Mouse (Mus musculus) MEL-GATA-1-ER (cell line): ENCODE results near the gene Dnal4.
"Not testable (repeated sequence)": the region's sequence is repeated elsewhere in the genome, so short reads cannot be mapped to it uniquely, and the experiment has no call there.

Experiments used
- DNase-seq: peaks from one replicate; pipeline ENCODE4 v3.0.0-alpha.2; 2012; ENCODE audit warnings: low read depth; ENCODE audit errors: extremely low read depth

Dnal4 gene

GRCm38 (mm10) chr15:79777749-79778148 lies at the start of gene Dnal4:
Dnal4 (minus strand) TSS chr15:79777849.
- DNase-seq = no peak

- DNase-seq = no peak
Observed at GRCm38 (mm10) chr15:79827061-79827777, 49.6 kb upstream of the Dnal4 start.

- DNase-seq = no peak
Observed at GRCm38 (mm10) chr15:79826221-79826935, 48.7 kb upstream of the Dnal4 start.

- no peak for DNase-seq
Observed at GRCm38 (mm10) chr15:79825146-79825825, 47.6 kb upstream of the Dnal4 start.

GRCm38 (mm10) chr15:79823588-79824280 lies 46.1 kb upstream of the Dnal4 start:
- peak; percentile 54 for DNase-seq

GRCm38 (mm10) chr15:79822265-79823199 lies 44.9 kb upstream of the Dnal4 start:
- DNase-seq = peak; percentile 73

GRCm38 (mm10) chr15:79818325-79818724 lies 40.7 kb upstream of the Dnal4 start:
- DNase-seq = no peak

- no peak for DNase-seq
Observed at GRCm38 (mm10) chr15:79813666-79814258, 36.1 kb upstream of the Dnal4 start.

- not testable (repeated sequence) for DNase-seq
Observed at GRCm38 (mm10) chr15:79812840-79813239, 35.2 kb upstream of the Dnal4 start.

GRCm38 (mm10) chr15:79810997-79811396 lies 33.3 kb upstream of the Dnal4 start:
- no peak for DNase-seq

GRCm38 (mm10) chr15:79810061-79810460 lies 32.4 kb upstream of the Dnal4 start:
- no peak for DNase-seq

- DNase-seq = no peak
Observed at GRCm38 (mm10) chr15:79808658-79809057, 31.0 kb upstream of the Dnal4 start.

- no peak for DNase-seq
Observed at GRCm38 (mm10) chr15:79808114-79808513, 30.5 kb upstream of the Dnal4 start.

GRCm38 (mm10) chr15:79807050-79807449 lies 29.4 kb upstream of the Dnal4 start:
- DNase-seq = no peak

GRCm38 (mm10) chr15:79805246-79805645 lies 27.6 kb upstream of the Dnal4 start:
- DNase-seq = no peak

- DNase-seq = no peak
Observed at GRCm38 (mm10) chr15:79804352-79805071, 26.9 kb upstream of the Dnal4 start, which contains the start of gene Nptxr. Nptxr (minus strand) TSS chr15:79804766.

GRCm38 (mm10) chr15:79803533-79804351 lies 26.1 kb upstream of the Dnal4 start:
- no peak for DNase-seq

GRCm38 (mm10) chr15:79802304-79802703 lies 24.7 kb upstream of the Dnal4 start:
- no peak for DNase-seq
